Mouse (Mus musculus) forebrain, embryonic 14.5 days (tissue): ENCODE data around the gene Tmem214. TPM values are rescaled to one million over a fixed set of nuclear protein-coding genes. Genes with fewer than 3 reads are reported as not detected.

ENCODE experiments used
- ATAC-seq: fragments of 200-750 bp; cut with Nextera tagmentation; 2 replicates; pipeline ENCODE4 v1.8.0; 2017; ENCODE audit warnings: mild to moderate bottlenecking, moderate library complexity
- DNase-seq: peaks from one replicate; pipeline ENCODE4 v3.0.0-alpha.2; 2015; ENCODE audit warnings: low spot score
- H3K27ac ChIP-seq: fragments of 300-500 bp; sonication (generic); 2 replicates; pipeline ENCODE4 v1.5.1; 2014; ENCODE audit warnings: low read depth, mild to moderate bottlenecking, control low read depth, low read length, moderate library complexity
- H3K27me3 ChIP-seq: fragments of 300-500 bp; sonication (generic); replicated peaks from 2 replicates; pipeline ENCODE4 v1.6.1; 2014; ENCODE audit warnings: low read length, control low read depth, mixed read lengths; ENCODE audit not compliant: control insufficient read depth, insufficient read depth
- H3K36me3 ChIP-seq: fragments of 300-500 bp; sonication (generic); 2 replicates; pipeline ENCODE4 v1.6.1; 2014; ENCODE audit warnings: low read length, control low read depth; ENCODE audit not compliant: control insufficient read depth, insufficient read depth
- H3K4me1 ChIP-seq: fragments of 300-500 bp; sonication (generic); 2 replicates; pipeline ENCODE4 v1.6.1; 2014; ENCODE audit warnings: antibody characterized with exemption, low read length, control low read depth; ENCODE audit not compliant: control insufficient read depth, insufficient read depth
- H3K4me2 ChIP-seq: fragments of 300-500 bp; sonication (generic); 2 replicates; pipeline ENCODE4 v1.6.1; 2014; ENCODE audit warnings: mild to moderate bottlenecking, control low read depth, low read length
- H3K4me3 ChIP-seq: fragments of 300-500 bp; sonication (generic); 2 replicates; pipeline ENCODE4 v1.5.1; 2014; ENCODE audit warnings: low read depth, low read length, control low read depth
- H3K9ac ChIP-seq: fragments of 300-500 bp; sonication (generic); 2 replicates; pipeline ENCODE4 v1.6.1; 2014; ENCODE audit warnings: mild to moderate bottlenecking, low read length, control low read depth, moderate library complexity
- H3K9me3 ChIP-seq: fragments of 300-500 bp; sonication (generic); replicated peaks from 2 replicates; pipeline ENCODE4 v1.6.1; 2016; ENCODE audit warnings: low read length, control low read depth, mixed read lengths; ENCODE audit not compliant: control insufficient read depth
- WGBS: fragments of 180-500 bp; shearing (Covaris S2); extraction: QIAGEN DNeasy Blood & Tissue Kit; methylation state at CpG from one replicate; pipeline ENCODE4 v1.1.7; 2014; 5-methylcytosine and 5-hydroxymethylcytosine counted together
- polyA plus RNA-seq: library from polyadenylated mRNA; unstranded; fragments of >200 nt; fragmentation: Nextera tagmentation; extraction: Ambion mirVana; gene quantifications from 2 replicates; pipeline ENCODE4 v1.2.1, GENCODE M21; 2014

The Tmem214 gene
- polyA plus RNA-seq, result 30.6 and 37.5 TPM in 2 replicates

- peaks cover 41% of the 10 kb centered on the region for H3K36me3 ChIP-seq
- H3K27ac ChIP-seq, result no peak within 1 kb of the TSS
- no peak within 1 kb of the TSS; the same call in 1 of the 2 replicates for H3K9ac ChIP-seq
- DNase-seq (no peak), ATAC-seq (no peak)
- no peaks in the 10 kb centered on the region for H3K9me3 ChIP-seq
- H3K4me3 ChIP-seq, result no peak within 1 kb of the TSS
- H3K4me1 ChIP-seq, result peaks cover 11% of the 10 kb centered on the region; the same call in 1 of the 2 replicates
- no peaks in the 10 kb centered on the region for H3K27me3 ChIP-seq
- peak within 1 kb of the TSS; percentile 92; the same call in 1 of the 2 replicates for H3K4me2 ChIP-seq
- WGBS, result 95% methylated on average over 3 of the region's 3 CpGs
These were observed at the start of gene Tmem214 for GRCm38 (mm10) chr5:30867712-30868111. Gene Tmem214 (plus strand): TSS chr5:30868012.

DNA sequence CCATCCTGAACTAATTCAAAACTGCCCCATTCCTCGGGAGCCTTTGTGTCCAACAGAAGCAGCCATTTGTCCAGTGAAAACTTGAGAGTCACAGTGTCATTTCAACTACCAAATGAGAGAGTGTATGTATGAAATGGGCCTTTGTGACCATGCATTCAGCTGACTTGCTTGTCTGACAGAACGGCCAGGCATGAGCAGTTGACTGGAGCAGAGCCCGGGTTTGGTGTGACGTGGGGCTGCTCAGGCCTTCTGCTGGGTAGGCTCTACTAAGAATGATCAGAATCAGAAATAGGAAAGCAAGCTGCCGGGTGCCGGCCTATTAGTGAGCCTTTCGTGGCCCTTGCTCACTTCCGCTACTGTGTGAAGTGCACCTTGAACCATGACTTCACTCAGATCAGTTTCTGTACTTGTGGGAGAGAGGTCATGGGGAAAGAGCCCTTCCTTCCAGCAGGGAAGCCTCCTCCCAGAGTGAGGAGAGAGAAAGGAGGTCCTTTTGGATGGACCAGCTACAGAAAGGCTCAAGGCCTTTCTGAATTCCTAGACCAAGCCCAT lies 49.0 kb upstream of the Tmem214 start:
- Histone ChIP-seq H3K4me2 (no peak overlapping the region), H3K36me3 (no peaks in the 10 kb centered on the region), H3K4me1 (peaks cover 21% of the 10 kb centered on the region), H3K27me3 (no peaks in the 10 kb centered on the region), H3K9me3 (no peaks in the 10 kb centered on the region), H3K4me3 (no peak overlapping the region), H3K9ac (no peak overlapping the region), H3K27ac (no peak overlapping the region)
- 94% methylated on average over 8 of the region's 8 CpGs for WGBS
- no peak for ATAC-seq
- no peak for DNase-seq

DNA sequence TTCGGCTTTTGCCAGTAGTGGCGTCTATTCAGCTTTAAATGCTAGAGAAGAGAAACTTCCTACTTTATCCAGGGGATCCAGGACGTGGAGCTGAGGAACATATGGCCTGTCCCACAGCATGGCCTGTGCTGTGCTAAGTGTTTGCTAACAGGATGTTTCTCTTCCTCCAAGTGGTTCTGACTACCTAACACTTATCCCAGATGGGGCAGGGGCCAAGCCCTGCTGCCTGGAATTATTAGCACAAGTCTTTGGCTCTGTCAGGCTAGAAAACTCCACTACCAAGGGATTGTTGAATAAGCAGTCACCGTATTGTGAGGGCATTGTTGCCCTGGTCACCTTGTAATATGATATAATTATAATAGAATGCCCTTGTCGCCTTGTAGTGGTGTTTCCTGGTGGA lies 45.1 kb upstream of the Tmem214 start:
- ATAC-seq (no peak), DNase-seq (no peak)
- no peaks in the 10 kb centered on the region for H3K9me3 ChIP-seq
- no peaks in the 10 kb centered on the region for H3K36me3 ChIP-seq
- H3K4me3 ChIP-seq, result no peak overlapping the region
- H3K9ac ChIP-seq, result no peak overlapping the region
- H3K4me1 ChIP-seq, result 0 out of 2 replicates have a peak, but pooled peaks cover 3% of the 10 kb centered on the region
- no peaks in the 10 kb centered on the region for H3K27me3 ChIP-seq
- WGBS, result 83% methylated on average over 5 of the region's 5 CpGs
- H3K27ac ChIP-seq, result no peak overlapping the region
- no peak overlapping the region for H3K4me2 ChIP-seq

- Histone ChIP-seq H3K9me3 (no peaks in the 10 kb centered on the region), H3K27me3 (no peaks in the 10 kb centered on the region), H3K4me2 (no peak overlapping the region), H3K4me1 (0 out of 2 replicates have a peak, but pooled peaks cover 3% of the 10 kb centered on the region), H3K4me3 (no peak overlapping the region), H3K36me3 (no peaks in the 10 kb centered on the region), H3K27ac (no peak overlapping the region), H3K9ac (no peak overlapping the region)
- DNase-seq (no peak), ATAC-seq (no peak)
- WGBS, result 83% methylated on average over 3 of the region's 3 CpGs
These were observed 44.7 kb upstream of the Tmem214 start for GRCm38 (mm10) chr5:30823091-30823490.

DNA sequence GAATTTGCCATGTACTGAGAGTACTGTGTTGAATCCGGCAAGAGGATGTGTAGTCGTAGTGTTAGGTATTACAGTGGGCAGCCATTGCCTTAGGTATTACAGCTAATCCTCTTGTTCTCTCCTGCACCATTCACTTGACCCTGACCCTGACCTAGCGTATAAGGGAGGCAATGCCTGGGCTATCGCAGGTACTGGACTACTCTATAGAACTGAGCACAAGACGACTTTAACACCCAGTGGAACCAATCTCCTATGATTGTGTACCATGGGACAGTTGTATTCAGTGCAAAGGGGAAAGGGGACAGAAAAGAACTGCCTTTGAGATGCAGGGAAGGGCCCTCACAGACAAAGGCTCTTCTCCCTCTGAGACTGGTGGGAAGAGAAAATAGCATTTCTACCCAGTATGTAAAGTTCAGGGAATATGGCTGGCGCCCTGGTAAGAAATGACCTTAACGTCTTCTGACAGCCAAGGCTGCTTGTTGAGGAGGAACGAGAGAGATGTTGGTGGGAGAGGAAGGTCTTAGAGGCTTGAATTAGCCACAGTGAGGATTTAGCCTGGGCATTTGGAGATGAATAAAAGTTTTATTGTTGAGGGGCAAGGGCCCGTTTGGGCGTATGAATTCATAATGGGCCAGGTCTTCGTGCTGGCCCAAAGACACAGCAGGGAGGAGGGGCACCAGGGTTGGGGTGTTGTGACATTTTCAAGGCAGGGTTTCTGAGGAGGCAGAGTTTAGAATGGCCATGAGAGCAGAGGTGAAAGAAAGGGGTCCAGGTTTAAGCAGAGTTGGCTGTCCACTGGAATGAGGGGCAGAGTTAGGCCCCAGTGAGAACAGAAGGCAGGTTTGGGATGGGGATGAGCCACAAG lies 43.5 kb upstream of the Tmem214 start:
- Histone ChIP-seq H3K36me3 (no peaks in the 10 kb centered on the region), H3K9me3 (no peaks in the 10 kb centered on the region), H3K4me1 (0 out of 2 replicates have a peak, but pooled peaks cover 3% of the 10 kb centered on the region), H3K27ac (no peak overlapping the region), H3K4me3 (no peak overlapping the region), H3K4me2 (no peak overlapping the region), H3K9ac (no peak overlapping the region), H3K27me3 (no peaks in the 10 kb centered on the region)
- 41% methylated on average over 11 of the region's 11 CpGs for WGBS
- DNase-seq, result no peak
- ATAC-seq, result no peak

DNA sequence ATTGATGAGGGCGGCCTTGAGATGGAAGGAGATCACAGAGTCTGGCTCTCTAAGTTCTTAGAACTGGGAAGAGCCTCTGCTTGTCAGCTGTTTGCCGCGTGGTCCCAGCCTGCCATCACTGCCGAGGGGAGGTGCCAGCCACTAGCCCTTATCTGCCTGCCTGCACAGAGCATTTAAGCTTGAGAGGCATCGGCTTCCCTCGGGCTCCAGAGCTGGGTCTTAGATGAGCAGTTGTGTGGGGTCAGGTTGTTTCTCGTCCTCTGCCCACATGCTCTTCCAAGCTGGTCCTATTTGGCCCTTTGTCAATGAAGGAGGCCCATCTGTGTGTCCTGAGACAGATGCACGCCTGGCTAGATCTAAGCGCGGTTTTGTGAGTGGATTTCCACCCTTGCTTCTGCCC lies 42.6 kb upstream of the Tmem214 start:
- Histone ChIP-seq H3K27me3 (no peaks in the 10 kb centered on the region), H3K36me3 (no peaks in the 10 kb centered on the region), H3K9me3 (no peaks in the 10 kb centered on the region), H3K27ac (no peak overlapping the region), H3K4me1 (0 out of 2 replicates have a peak, but pooled peaks cover 3% of the 10 kb centered on the region), H3K4me3 (no peak overlapping the region), H3K9ac (0 out of 2 replicates have a peak overlapping the region, but pooled peaks have one; percentile 13), H3K4me2 (no peak overlapping the region)
- DNase-seq (no peak), ATAC-seq (no peak)
- WGBS, result 65% methylated on average over 10 of the region's 10 CpGs

DNA sequence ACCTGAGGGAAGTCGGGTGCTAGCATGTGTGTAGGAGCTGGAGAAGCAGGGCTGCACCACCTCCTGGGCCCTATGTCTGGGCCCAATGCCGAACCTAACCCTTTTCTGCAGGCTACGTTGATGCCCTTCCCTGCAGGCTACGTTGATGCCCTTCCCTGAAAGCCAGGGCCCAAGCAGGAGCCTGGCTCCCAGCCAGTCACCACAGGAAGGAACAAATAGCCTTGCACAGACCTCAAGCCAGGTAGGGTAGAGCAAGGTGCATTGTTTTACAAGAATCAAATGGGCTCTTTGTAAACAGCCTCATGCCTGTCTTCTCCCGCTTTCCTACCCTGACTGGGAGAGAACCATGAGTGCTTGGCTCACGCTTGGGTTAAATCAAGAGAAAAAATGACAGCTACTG lies 42.0 kb upstream of the Tmem214 start:
- Histone ChIP-seq H3K27ac (no peak overlapping the region), H3K4me2 (no peak overlapping the region), H3K27me3 (no peaks in the 10 kb centered on the region), H3K36me3 (no peaks in the 10 kb centered on the region), H3K4me3 (no peak overlapping the region), H3K9ac (no peak overlapping the region), H3K9me3 (no peaks in the 10 kb centered on the region), H3K4me1 (0 out of 2 replicates have a peak, but pooled peaks cover 3% of the 10 kb centered on the region)
- ATAC-seq (no peak), DNase-seq (no peak)
- 68% methylated on average over 6 of the region's 6 CpGs for WGBS

GRCm38 (mm10) chr5:30833416-30833815 lies 34.4 kb upstream of the Tmem214 start:
- no peaks in the 10 kb centered on the region for H3K4me1 ChIP-seq
- ATAC-seq (no peak), DNase-seq (no peak)
- peaks cover 3% of the 10 kb centered on the region; the same call in 1 of the 2 replicates for H3K9me3 ChIP-seq
- H3K27ac ChIP-seq, result no peak overlapping the region
- 0 out of 2 replicates have a peak, but pooled peaks cover 5% of the 10 kb centered on the region for H3K36me3 ChIP-seq
- WGBS, result 85% methylated on average over 3 of the region's 3 CpGs
- H3K4me2 ChIP-seq, result no peak overlapping the region
- no peaks in the 10 kb centered on the region for H3K27me3 ChIP-seq
- H3K9ac ChIP-seq, result no peak overlapping the region
- H3K4me3 ChIP-seq, result no peak overlapping the region

DNA sequence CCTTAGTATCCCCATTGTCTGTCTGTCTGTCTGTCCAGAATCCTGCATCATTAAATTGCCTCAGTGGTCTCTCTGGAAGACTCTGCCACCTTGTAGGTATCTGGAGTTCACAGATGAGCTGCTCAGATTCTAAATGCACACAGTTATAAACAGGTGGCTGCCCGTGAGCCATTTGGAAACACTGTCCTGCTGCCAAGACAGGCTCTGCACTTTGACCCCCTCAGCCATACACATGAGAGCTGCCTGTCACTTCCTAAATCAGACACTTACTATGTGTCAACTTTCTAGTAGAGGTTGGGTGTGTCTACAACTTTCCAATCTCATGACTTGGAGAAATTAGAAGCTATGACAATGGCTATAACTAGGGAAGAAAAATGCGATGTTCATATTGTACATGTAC lies 28.1 kb upstream of the Tmem214 start:
- no peak overlapping the region for H3K4me3 ChIP-seq
- H3K36me3 ChIP-seq, result 0 out of 2 replicates have a peak, but pooled peaks cover 5% of the 10 kb centered on the region
- no peaks in the 10 kb centered on the region for H3K27me3 ChIP-seq
- peaks cover 3% of the 10 kb centered on the region; the same call in 1 of the 2 replicates for H3K9me3 ChIP-seq
- no peaks in the 10 kb centered on the region for H3K4me1 ChIP-seq
- H3K4me2 ChIP-seq, result no peak overlapping the region
- H3K9ac ChIP-seq, result no peak overlapping the region
- ATAC-seq, result no peak
- H3K27ac ChIP-seq, result no peak overlapping the region
- no peak for DNase-seq
- WGBS, result 95% methylated on average over 2 of the region's 2 CpGs
